Mouse (Mus musculus): ENCODE results near the gene Gp9.

DNA sequence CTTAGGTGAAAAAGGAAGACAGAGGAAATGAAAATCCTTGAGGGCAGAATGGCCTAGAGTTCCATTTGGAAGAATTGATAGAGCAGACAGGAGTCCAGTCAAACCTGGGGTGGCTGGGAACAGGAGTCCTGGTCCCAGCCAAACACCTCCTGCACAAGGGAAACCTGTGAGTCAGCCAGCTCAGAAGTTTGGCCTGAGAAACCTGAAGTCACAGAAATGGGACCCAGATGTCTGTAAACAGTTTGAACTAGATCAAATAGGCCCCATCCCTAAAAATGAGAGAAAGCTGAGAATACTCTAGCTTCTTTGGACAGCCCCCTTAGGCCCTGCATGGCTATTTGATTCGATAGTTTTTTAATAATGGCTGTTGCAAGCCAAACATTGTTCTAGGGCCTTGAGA lies 34.8 kb downstream of the Gp9 start:
- TF ChIP-seq GATA1 (IDR thresholded peaks at IDR 0.05; ENCODE audit: borderline replicate concordance, low read length) (no peak), FLI1 (IDR thresholded peaks at IDR 0.05; ENCODE audit: low read length) (no peak)
